In the genomic region with DNA sequence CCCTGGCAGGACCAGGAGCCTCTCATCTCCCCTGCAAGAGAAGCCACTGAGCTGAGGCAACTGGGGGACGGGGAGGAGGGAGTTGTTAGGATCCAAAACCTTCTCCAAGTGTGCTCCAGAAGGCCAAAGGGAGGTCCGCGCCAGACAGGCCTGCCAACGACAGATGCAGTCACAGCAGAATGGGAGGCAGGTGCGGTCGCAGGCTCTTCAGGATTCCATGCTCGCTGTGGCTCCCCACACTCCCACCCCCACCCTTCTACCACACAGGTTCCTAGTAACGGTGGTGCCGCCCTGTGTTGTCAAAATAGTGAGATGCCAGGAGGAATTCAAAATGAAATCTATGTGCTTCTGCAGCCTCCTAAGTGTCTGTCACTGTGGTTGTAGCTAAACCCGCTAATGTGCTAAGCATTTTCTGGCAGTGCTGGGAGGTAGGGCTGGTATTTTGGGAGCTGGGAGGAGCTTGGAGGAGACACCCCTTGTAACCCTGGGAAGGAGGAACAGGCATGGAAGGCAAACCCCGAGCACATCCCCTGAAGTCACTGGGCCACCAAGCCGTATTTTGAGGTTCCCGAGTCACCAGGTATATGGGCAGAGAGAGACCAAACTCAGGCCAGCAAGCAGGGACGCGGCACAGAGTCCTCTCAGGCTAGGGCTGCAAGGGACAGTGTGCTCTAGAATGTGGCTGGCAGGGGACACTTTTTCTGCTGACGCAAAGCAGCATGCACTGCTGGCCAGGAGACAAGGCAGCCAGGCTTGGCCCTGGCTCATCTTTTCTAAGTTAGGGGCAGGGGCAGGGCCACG, we compare ENCODE assay signal across 9 mouse cellular contexts.
A peak's percentile ranks its signal among the peaks of the same experiment; 100 is the strongest.
DNase-seq lines count a peak whose midpoint lies in the region; ATAC-seq lines count a peak whose summit lies in the region.
"Had no signal": no experiment of that assay in that cellular context is flagged by ENCODE, and none has a peak within 500 bp of the region (broad histone marks: within the 10 kb centered on the region; RNA-seq: fewer than 3 reads in every experiment).

No protein-coding gene starts in this region.

- no peaks in the 10 kb centered on the region for H3K9me3 ChIP-seq in midbrain, embryonic 14.5 days (ENCODE audit: control insufficient read depth, low read length)
- no peaks in the 10 kb centered on the region for H3K9me3 ChIP-seq in midbrain, embryonic 11.5 days (ENCODE audit: control insufficient read depth, low read length)
- no peaks in the 10 kb centered on the region for H3K9me3 ChIP-seq in heart, embryonic 10.5 days
- H3K9me3 ChIP-seq: megakaryocyte, embryonic 14.5 days had no signal

- no peak overlapping the region for H3K4me2 ChIP-seq in midbrain, embryonic 14.5 days (ENCODE audit: low read length)
- no peak overlapping the region for H3K4me2 ChIP-seq in midbrain, embryonic 11.5 days

- H3K9ac ChIP-seq in midbrain, embryonic 14.5 days (replicated peaks; ENCODE audit: low read length), result no peak overlapping the region
- no peak overlapping the region for H3K9ac ChIP-seq in midbrain, embryonic 11.5 days (ENCODE audit: low read length)

- no peaks in the 10 kb centered on the region for H3K4me1 ChIP-seq in midbrain, embryonic 14.5 days (ENCODE audit: control insufficient read depth, insufficient read depth, low read length)
- H3K4me1 ChIP-seq in midbrain, embryonic 11.5 days (ENCODE audit: control insufficient read depth, insufficient read depth, low read length), result no peaks in the 10 kb centered on the region
- H3K4me1 ChIP-seq in heart, embryonic 10.5 days, result peaks cover 65% of the 10 kb centered on the region

- 57% methylated on average over 17 of the region's 17 CpGs for WGBS in midbrain, embryonic 14.5 days
- WGBS in midbrain, embryonic 11.5 days, result 62% methylated on average over 17 of the region's 17 CpGs
- 39% methylated on average over 17 of the region's 17 CpGs for WGBS in heart, embryonic 10.5 days

- H3K36me3 ChIP-seq in midbrain, embryonic 14.5 days (ENCODE audit: control insufficient read depth, insufficient read depth, low read length), result no peaks in the 10 kb centered on the region
- no peaks in the 10 kb centered on the region for H3K36me3 ChIP-seq in midbrain, embryonic 11.5 days (ENCODE audit: control insufficient read depth, insufficient read depth, low read length)
- H3K36me3 ChIP-seq in heart, embryonic 10.5 days, result no peaks in the 10 kb centered on the region

- no peaks in the 10 kb centered on the region for H3K27me3 ChIP-seq in midbrain, embryonic 14.5 days (ENCODE audit: control insufficient read depth, insufficient read depth, low read length)
- H3K27me3 ChIP-seq in midbrain, embryonic 11.5 days (ENCODE audit: control insufficient read depth, insufficient read depth, low read length), result no peaks in the 10 kb centered on the region
- H3K27me3 ChIP-seq in heart, embryonic 10.5 days (ENCODE audit: insufficient read depth, poor library complexity, severe bottlenecking), result no peaks in the 10 kb centered on the region

- no peak overlapping the region for H3K4me3 ChIP-seq in midbrain, embryonic 14.5 days (replicated peaks; ENCODE audit: low read depth, low read length)
- H3K4me3 ChIP-seq in midbrain, embryonic 11.5 days (ENCODE audit: low read depth, low read length), result no peak overlapping the region
- peak overlapping the region; percentile 9; the same call in 1 of the 2 replicates for H3K4me3 ChIP-seq in heart, embryonic 10.5 days
- H3K4me3 ChIP-seq: megakaryocyte, embryonic 14.5 days had no signal

- peak; percentile 12 for DNase-seq in midbrain, embryonic 14.5 days
- no peak for DNase-seq in midbrain, embryonic 11.5 days (ENCODE audit: low spot score, missing footprints)
- DNase-seq in cerebellum, postnatal 36 days, result peak; percentile 85 to 87
- DNase-seq in heart, embryonic 10.5 days (ENCODE audit: low spot score), result no peak
- DNase-seq in left cerebral cortex, adult 11 months (ENCODE audit: low spot score), result peak; percentile 21
- DNase-seq in ovary, adult 18-20 months (ENCODE audit: low spot score), result no peak
- DNase-seq in neural tube, embryonic 10.5 days (ENCODE audit: extremely low spot score, low spot score), result no peak

- peak overlapping the region; percentile 32; the same call in 1 of the 2 replicates for H3K27ac ChIP-seq in midbrain, embryonic 14.5 days (replicated peaks; ENCODE audit: low read depth, low read length)
- no peak overlapping the region for H3K27ac ChIP-seq in midbrain, embryonic 11.5 days (ENCODE audit: low read depth, low read length)
- H3K27ac ChIP-seq in heart, embryonic 10.5 days, result peak overlapping the region; percentile 66

- ATAC-seq in midbrain, embryonic 14.5 days (ENCODE audit: low FRiP score, low TSS enrichment), result no peak
- ATAC-seq in midbrain, embryonic 11.5 days (ENCODE audit: low FRiP score), result no peak
- ATAC-seq in megakaryocyte-erythroid progenitor cell, adult 5-6 weeks (replicated peaks; ENCODE audit: low FRiP score, low TSS enrichment, poor library complexity, severe bottlenecking), result no peak

Comparison
In these comparisons a context has a peak if more than half of its experiments do, and no peak if none do; other contexts are left out.
1. DNase-seq: peak in midbrain, embryonic 14.5 days (single experiment), cerebellum, postnatal 36 days (2 of 2) and left cerebral cortex, adult 11 months (single experiment); none in midbrain, embryonic 11.5 days (single experiment), heart, embryonic 10.5 days (single experiment), ovary, adult 18-20 months (single experiment) and neural tube, embryonic 10.5 days (single experiment).